Mouse (Mus musculus): ENCODE data around the gene Tgfbr2.
A peak's percentile ranks its signal among the peaks of the same experiment; 100 is the strongest.

Tgfbr2 gene

GRCm38 (mm10) chr9:116118332-116118872 lies 56.8 kb downstream of the Tgfbr2 start:
- no peak for DNase-seq (ENCODE audit: low read depth, low spot score)

DNA sequence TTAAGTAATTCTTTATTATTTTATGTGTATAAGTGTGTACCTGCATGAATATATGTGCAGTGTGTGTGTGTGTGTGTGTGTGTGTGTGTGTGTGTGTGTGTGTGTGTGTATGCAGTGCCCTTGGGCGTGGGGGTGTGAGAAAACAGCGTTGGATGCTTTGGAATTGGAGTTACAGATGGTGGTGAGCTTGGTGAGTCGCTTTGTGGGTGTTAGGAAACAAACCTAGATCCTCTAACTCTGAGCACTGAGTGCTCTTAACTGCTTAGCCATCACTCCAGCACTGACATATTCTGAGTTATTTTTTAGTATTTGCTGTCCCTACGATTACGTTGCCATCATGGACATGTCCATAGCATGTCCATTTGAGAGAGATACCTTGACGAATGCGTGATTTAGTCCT lies 59.3 kb downstream of the Tgfbr2 start:
- DNase-seq (ENCODE audit: low read depth, low spot score), result no peak

DNA sequence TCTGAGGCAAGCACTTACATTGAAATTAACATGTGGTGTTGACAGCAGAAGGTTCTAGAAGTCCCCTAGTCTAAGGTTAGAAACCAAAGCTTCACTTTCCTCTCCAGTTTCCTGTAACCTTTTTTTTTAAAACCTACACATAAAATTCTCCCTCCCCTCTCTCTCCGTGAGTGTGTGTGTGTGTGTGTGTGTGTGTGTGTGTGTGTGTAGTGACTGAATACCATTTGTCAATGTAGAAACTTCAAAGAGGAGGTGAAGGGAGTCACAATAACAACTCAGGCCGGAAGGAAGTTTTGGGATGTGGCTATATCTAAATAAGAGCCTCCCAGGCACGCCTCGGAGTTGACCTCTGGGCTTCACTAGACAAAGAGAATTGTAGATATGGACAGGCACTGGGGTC lies 60.8 kb downstream of the Tgfbr2 start:
- DNase-seq (ENCODE audit: low read depth, low spot score), result no peak

DNA sequence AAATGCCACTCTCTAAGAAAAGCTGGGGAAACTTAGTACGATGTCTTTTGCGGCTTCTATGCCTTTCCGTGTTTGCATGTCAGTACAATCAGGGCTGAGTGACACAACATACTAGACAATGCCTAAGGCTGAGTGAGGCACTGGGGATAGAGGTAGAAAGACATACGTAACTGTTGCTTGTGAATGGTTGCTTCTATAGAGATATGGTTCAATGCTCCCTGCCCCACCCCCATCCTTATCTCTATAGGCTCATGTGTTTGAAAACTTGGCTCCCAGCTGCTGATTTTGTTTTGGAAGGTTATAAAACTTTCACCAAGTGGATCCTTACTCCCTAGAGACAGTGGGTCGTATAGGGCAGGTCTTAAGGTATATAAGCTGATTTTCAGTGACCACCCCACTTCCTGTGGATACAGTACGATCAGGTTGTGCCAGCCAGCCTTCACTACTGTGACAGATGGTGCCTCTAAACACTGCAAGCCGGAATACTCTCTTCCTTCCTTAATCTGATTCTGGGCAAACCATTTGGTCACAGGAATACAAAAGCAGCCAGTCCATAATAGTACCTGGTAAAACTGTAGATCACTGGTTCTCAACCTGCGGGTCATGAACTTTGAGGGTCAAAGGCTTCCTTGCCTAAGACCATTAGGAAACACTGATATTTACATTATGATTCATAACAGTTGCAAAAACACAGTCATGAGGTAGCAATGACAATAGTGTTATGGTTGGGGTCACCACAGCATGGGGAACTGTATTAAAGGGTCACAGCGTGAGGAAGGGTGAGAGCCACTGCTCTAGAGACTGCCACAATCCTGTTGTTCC lies 63.8 kb downstream of the Tgfbr2 start:
- no peak for DNase-seq (ENCODE audit: low read depth, low spot score)

DNA sequence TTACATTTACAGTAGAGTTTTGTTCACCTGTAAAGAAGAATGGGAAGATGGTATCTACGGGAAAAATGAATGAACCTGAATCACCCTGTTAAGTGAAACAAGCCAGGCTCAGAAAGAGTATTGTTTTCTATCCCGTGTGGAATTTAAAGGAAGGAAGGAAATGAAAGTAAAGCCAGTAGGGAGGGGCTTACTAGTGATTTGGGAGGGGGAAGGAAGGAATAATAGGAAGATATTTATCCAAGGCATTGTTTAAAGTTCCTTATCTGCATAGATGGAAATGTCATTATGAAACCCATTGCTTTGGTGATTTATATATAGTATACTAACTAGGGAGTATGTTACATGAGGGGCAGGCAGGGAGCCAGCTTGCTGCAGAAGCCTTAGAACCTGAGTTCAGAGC lies 66.4 kb downstream of the Tgfbr2 start:
- DNase-seq (ENCODE audit: low read depth, low spot score), result no peak

DNA sequence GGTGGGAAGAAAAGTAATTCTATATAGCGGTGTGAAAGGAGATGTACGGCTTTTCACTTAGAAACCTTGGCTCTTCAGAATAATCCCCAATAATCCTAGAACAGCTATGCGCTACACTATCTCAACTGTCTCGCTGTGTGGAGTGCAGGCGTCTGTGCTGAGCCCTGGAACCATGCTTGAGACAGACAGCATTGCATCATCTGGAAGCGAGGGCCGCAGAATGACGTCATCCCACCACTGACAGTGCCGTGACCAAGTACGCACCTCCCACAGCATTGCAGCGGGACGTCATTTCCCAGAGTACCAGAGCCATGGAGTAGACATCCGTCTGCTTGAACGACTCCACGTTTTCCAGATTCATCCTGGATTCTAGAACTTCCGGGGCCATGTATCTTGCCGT lies 70.4 kb downstream of the Tgfbr2 start:
- no peak for DNase-seq (ENCODE audit: low read depth, low spot score)

GRCm38 (mm10) chr9:116101842-116102241 lies 73.3 kb downstream of the Tgfbr2 start:
- no peak for DNase-seq (ENCODE audit: low read depth, low spot score)

DNA sequence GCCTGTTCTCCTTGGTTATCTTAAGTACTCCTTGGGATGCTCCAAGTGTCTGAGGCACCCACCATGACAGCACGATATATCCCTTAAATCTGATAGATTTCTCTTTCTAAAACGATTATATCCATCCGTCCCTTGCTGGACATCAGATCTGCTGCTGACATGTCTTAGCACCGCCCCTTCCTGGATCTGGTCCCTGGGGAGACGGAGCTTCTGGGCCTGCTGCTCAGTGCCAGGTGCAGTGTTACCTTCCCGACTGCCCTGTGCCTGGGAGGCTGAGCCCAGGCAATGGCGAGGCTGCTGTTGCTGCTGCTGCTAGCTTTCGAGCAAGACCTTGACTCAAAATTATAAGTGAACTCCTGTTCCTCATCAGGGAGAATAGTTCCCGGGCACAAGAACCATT lies 75.1 kb downstream of the Tgfbr2 start:
- DNase-seq (ENCODE audit: low read depth, low spot score), result no peak

GRCm38 (mm10) chr9:116099596-116099993 lies 75.6 kb downstream of the Tgfbr2 start:
- no peak for DNase-seq (ENCODE audit: low read depth, low spot score)

DNA sequence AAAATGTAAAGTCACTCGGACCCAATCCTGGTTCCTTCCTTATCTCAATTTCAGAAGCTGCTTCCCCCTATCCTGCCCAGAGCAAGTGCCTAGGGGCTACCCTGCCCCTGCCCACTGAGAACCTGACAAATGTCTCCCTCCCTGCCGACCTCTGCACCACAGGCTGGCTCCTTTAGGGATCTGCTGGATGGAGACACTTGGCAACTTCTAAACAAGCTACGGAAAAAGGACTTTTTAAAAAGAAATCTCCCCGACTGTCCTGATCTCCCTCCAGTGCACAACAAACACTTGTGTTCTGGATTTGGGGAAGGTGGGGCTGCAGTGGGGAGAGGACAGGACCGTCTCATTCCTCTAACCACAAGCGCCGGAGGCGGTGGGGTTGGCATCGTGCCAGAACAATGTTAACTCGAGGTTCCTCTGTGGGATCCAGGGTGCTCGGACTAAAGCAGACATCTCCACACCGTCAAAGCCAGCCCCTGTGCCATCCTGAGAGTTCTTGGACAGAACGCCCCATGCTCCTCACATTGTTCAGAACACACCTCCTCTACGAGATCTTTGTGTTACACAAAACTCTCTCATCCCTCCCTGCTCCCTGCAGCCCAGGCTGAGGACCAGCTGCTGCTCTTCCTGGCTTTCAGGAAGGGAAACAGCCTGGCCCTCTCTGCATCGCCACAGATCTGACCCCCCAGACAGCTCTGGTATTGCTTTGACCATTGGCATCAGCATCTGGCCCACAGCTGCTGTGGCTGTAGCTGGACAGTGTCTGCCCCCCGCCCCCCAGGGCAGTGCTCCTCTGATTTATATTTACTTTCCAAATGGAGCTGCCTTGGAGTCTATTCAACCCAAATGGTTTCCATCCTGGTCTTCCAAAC lies 76.2 kb downstream of the Tgfbr2 start:
- no peak for DNase-seq (ENCODE audit: low read depth, low spot score)

GRCm38 (mm10) chr9:116091921-116092320 lies 83.2 kb downstream of the Tgfbr2 start:
- no peak for DNase-seq (ENCODE audit: low read depth, low spot score)

DNA sequence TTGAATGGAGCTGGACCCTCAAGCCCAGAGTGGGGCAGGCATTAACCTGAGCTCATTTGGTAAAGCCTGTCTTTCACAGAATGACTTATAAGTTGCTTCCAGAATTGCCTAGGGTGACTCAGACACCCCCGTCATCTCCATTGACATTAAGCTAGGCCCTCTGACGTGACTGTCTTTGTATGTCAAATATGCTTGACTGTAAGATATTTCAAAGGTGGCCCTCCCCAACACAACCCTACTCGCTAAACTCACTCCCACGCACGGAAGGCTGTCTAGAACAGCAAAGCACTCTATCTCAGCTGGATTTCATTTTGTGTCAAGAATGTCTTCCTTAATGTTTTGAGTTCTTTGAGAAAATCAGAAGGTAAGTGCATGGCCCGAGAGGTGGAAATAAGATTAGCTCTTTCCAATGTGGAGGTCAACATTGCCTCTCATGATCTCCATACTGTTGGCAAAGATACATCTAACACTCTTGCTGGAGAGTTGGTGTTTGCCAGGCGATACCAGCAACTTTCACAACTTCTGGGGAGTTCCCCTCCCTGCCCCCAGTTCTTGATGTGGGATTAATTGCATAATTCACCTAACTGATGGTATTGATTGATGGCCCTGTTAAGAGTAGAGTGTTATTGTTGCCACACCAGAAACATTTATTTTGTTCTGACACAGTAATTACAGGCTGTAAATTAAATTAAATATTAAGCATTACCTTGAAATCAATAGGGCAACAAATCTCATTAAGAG lies 83.9 kb downstream of the Tgfbr2 start:
- DNase-seq (ENCODE audit: low read depth, low spot score), result no peak

GRCm38 (mm10) chr9:116090296-116090695 lies 84.9 kb downstream of the Tgfbr2 start:
- DNase-seq (ENCODE audit: low read depth, low spot score), result no peak

- peak; percentile 23 for DNase-seq (ENCODE audit: low read depth, low spot score)
Measured at GRCm38 (mm10) chr9:116088912-116089311, 86.2 kb downstream of the Tgfbr2 start.

GRCm38 (mm10) chr9:116087880-116088279 lies 87.3 kb downstream of the Tgfbr2 start:
- DNase-seq (ENCODE audit: low read depth, low spot score), result peak; percentile 76

GRCm38 (mm10) chr9:116087263-116087662 lies 87.9 kb downstream of the Tgfbr2 start:
- no peak for DNase-seq (ENCODE audit: low read depth, low spot score)

DNA sequence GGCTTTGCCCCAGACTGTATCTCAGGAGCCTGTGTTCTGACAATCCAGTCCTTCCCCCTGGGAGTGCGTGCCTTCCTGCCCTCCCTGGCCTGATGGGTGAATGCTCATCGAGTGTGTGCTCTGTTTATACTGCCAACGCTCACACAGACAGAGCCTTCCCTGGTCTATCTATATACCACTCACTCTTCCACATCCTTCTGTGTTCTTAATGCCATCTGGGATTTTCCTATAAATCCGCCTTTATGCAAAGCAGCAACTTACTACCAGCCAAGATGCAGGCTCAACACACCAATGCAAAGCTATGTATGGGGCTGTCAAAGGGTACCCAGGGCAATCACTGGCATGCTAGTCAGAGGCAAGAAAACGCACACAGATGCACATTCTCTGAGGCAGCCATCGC lies 89.2 kb downstream of the Tgfbr2 start:
- no peak for DNase-seq (ENCODE audit: low read depth, low spot score)

GRCm38 (mm10) chr9:116084324-116084931 lies 90.7 kb downstream of the Tgfbr2 start:
- no peak for DNase-seq (ENCODE audit: low read depth, low spot score)

GRCm38 (mm10) chr9:116083726-116084323 lies 91.3 kb downstream of the Tgfbr2 start:
- peak; percentile 24 for DNase-seq (ENCODE audit: low read depth, low spot score)

GRCm38 (mm10) chr9:116083300-116083699 lies 91.9 kb downstream of the Tgfbr2 start:
- DNase-seq (ENCODE audit: low read depth, low spot score), result no peak

DNA sequence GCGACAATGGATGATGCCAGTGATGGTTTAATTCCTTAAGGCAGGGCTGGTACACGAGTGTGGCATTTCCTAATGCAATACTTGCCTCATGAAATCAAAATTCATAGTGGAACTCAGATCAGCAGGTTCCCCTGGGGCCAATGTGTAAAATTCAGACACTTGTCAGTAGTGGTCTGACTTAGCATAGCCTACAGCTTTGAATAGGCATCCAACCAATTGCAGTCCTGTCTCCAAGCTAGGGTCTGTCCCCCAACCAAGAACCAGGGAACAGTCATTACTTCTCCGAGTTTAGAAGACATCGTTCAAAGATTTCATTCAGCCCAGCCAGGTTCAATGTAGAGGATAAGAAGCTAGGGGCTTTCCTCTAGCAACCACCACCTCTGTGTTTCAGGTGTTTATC lies 93.4 kb downstream of the Tgfbr2 start:
- DNase-seq (ENCODE audit: low read depth, low spot score), result no peak
